Mouse (Mus musculus): Measurements from ENCODE around the gene Pced1a. TPM values are rescaled to one million over a fixed set of nuclear protein-coding genes. Genes with fewer than 3 reads are reported as not detected.

Pced1a gene
- total and polyA plus RNA-seq, 3 experiments = 11.6 to 17.1 (median 15.3) TPM

DNA sequence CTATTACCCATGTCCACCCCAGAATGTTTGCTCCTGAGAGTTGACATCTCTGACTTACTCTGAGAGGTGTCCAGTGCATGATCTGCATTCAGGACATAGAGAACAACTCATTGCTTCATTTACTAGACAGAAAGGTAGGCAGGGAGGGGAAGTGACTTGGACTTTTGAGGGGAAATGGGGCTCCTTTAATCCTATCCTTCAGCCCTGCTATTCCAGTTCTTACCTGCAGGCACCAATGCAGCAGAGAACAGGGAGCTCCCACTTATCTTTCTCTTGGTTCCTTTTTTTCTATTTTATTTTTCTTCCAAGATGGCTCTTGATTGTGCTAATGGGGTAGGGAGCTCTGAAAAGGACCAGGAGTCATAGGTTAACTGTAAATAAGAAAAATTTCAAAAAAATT lies 23.9 kb upstream of the Pced1a start:
- DNase-seq (ENCODE audit: extremely low read depth) = no peak
- H3K27me3 ChIP-seq (replicated peaks) = no peaks in the 10 kb centered on the region
- dilution Hi-C loops (cut with MboI; ENCODE audit: extremely low pct_ligation_motif_present, extremely low pct_unique_long_range_greater_than_20kb, low sequenced_read_pairs) (no loop called here), in situ Hi-C loops (cut with MboI; ENCODE audit: low pct_ligation_motif_present, low pct_unique_long_range_greater_than_20kb, low sequenced_read_pairs) (loop anchor here (10.0 kb wide), 1 partner anchor 106 kb away; no protein-coding TSS in a partner anchor)
- no peak overlapping the region for H3K4me3 ChIP-seq (replicated peaks in 1 of 3; ENCODE audit: low read depth in 2 of 3, low read length in 2 of 3, poor library complexity in 1 of 3)
- TF ChIP-seq HCFC1 (IDR thresholded peaks at IDR 0.05; ENCODE audit: low read depth, low read length) (no peak), ELF1 (IDR thresholded peaks at IDR 0.05; ENCODE audit: low read depth, low read length) (no peak), NRF1 (IDR thresholded peaks at IDR 0.05; ENCODE audit: low read depth, low read length) (no peak), MAX (IDR thresholded peaks at IDR 0.05; ENCODE audit: low read length) (no peak), JUN (IDR thresholded peaks at IDR 0.05; ENCODE audit: insufficient read depth, low read depth, low read length) (no peak), SMC3 (IDR thresholded peaks at IDR 0.05; ENCODE audit: low read depth, low read length) (no peak), POLR2AphosphoS2 (IDR thresholded peaks at IDR 0.05; ENCODE audit: low read depth, low read length) (no peak), RCOR1 (conservative IDR thresholded peaks at IDR 0.05; ENCODE audit: low read depth, low read length) (no peak), KAT2A (IDR thresholded peaks at IDR 0.05; ENCODE audit: insufficient replicate concordance, low read length) (no peak), PAX5 (IDR thresholded peaks at IDR 0.05; ENCODE audit: low read length) (no peak), E2F4 (IDR thresholded peaks at IDR 0.05; ENCODE audit: insufficient replicate concordance, low read depth, low read length) (no peak), BHLHE40 (IDR thresholded peaks at IDR 0.05; ENCODE audit: low read depth, low read length) (no peak), CHD1 (IDR thresholded peaks at IDR 0.05; ENCODE audit: low read depth, low read length) (no peak)
- no peak overlapping the region for H3K4me2 ChIP-seq (ENCODE audit: insufficient read depth, low read depth, poor library complexity, severe bottlenecking)
- no peak overlapping the region for H3K27ac ChIP-seq (ENCODE audit: insufficient read depth, low read depth)
- peaks cover 7 to 24% of the 10 kb centered on the region in 2 experiments for H3K36me3 ChIP-seq (replicated peaks in 1 of 2; ENCODE audit: control insufficient read depth in 1 of 2, insufficient read depth in 1 of 2, low read length in 1 of 2)
- H3K9me3 ChIP-seq (replicated peaks; ENCODE audit: low read length) = no peaks in the 10 kb centered on the region
- peaks cover 0 to 30% of the 10 kb centered on the region in 2 experiments; a peak in 2 of 4 replicates for H3K4me1 ChIP-seq (ENCODE audit: control insufficient read depth in 1 of 2, insufficient read depth in 2 of 2)
- H3K79me2 ChIP-seq (replicated peaks; ENCODE audit: control insufficient read depth, extremely low read depth, insufficient read depth, poor library complexity, severe bottlenecking) = peaks cover 11% of the 10 kb centered on the region
- H3K9ac ChIP-seq (ENCODE audit: insufficient read depth, low read depth) = no peak overlapping the region

DNA sequence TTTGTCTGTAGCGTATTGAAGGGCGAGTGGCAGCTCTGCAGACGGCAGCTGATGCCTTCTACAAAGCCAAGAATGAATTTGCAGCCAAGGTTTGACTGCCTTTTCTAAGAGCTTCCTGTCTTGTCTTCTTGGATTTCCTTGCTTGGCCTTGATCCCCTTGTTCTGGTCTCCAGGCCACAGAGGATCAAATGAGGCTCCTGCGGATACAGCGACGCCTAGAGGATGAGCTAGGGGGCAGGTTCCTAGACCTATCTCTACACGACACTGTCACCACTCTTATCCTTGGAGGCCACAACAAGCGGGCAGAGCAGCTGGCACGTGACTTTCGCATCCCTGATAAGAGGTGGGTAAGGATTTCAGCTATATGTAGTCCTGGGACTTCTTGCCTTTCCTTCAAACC lies 17.7 kb upstream of the Pced1a start:
- Histone ChIP-seq H3K9ac (ENCODE audit: insufficient read depth, low read depth) (no peak overlapping the region), H3K4me2 (ENCODE audit: insufficient read depth, low read depth, poor library complexity, severe bottlenecking) (no peak overlapping the region), H3K4me1 (ENCODE audit: control insufficient read depth in 1 of 2, insufficient read depth in 2 of 2) (no peaks in the 10 kb centered on the region), H3K9me3 (replicated peaks; ENCODE audit: low read length) (no peaks in the 10 kb centered on the region), H3K36me3 (replicated peaks in 1 of 2; ENCODE audit: control insufficient read depth in 1 of 2, insufficient read depth in 1 of 2, low read length in 1 of 2) (peaks cover 68 to 86% of the 10 kb centered on the region in 2 experiments), H3K27me3 (replicated peaks) (no peaks in the 10 kb centered on the region), H3K27ac (ENCODE audit: insufficient read depth, low read depth) (no peak overlapping the region), H3K4me3 (replicated peaks in 1 of 3; ENCODE audit: low read depth in 2 of 3, low read length in 2 of 3, poor library complexity in 1 of 3) (no peak overlapping the region), H3K79me2 (replicated peaks; ENCODE audit: control insufficient read depth, extremely low read depth, insufficient read depth, poor library complexity, severe bottlenecking) (peaks cover 1% of the 10 kb centered on the region; the same call in 1 of the 2 replicates)
- TF ChIP-seq JUN (IDR thresholded peaks at IDR 0.05; ENCODE audit: insufficient read depth, low read depth, low read length) = no peak
- TF ChIP-seq CHD1 (IDR thresholded peaks at IDR 0.05; ENCODE audit: low read depth, low read length) = no peak
- TF ChIP-seq POLR2A (IDR thresholded peaks at IDR 0.05; ENCODE audit: low read depth, low read length) = no peak
- no peak for TF ChIP-seq EP300 (IDR thresholded peaks at IDR 0.05; ENCODE audit: low read length)
- no peak for TF ChIP-seq JUND (conservative IDR thresholded peaks at IDR 0.05; ENCODE audit: low read depth, low read length)
- TF ChIP-seq NELFE (IDR thresholded peaks at IDR 0.05; ENCODE audit: low read depth, low read length) = no peak
- TF ChIP-seq USF2 (conservative IDR thresholded peaks at IDR 0.05; ENCODE audit: low read depth, low read length) = no peak
- TF ChIP-seq SIN3A (IDR thresholded peaks at IDR 0.05; ENCODE audit: low read length) = no peak
- no peak for TF ChIP-seq GABPA (IDR thresholded peaks at IDR 0.05; ENCODE audit: insufficient replicate concordance, low read depth, low read length)
- TF ChIP-seq RAD21 (IDR thresholded peaks at IDR 0.05; ENCODE audit: low read depth, low read length) = no peak
- TF ChIP-seq NRF1 (IDR thresholded peaks at IDR 0.05; ENCODE audit: low read depth, low read length) = no peak
- no peak for TF ChIP-seq E2F4 (IDR thresholded peaks at IDR 0.05; ENCODE audit: insufficient replicate concordance, low read depth, low read length)
- TF ChIP-seq MAFK (IDR thresholded peaks at IDR 0.05; ENCODE audit: insufficient replicate concordance, low read length) = no peak
- no peak for DNase-seq (ENCODE audit: extremely low read depth)
- in situ Hi-C loops (cut with MboI; ENCODE audit: low pct_ligation_motif_present, low pct_unique_long_range_greater_than_20kb, low sequenced_read_pairs) (loop anchor here (10.0 kb wide), 1 partner anchor 113 kb away; no protein-coding TSS in a partner anchor), dilution Hi-C loops (cut with MboI; ENCODE audit: extremely low pct_ligation_motif_present, extremely low pct_unique_long_range_greater_than_20kb, low sequenced_read_pairs) (no loop called here)
